Mouse (Mus musculus) E14TG2a.4 (cell line): ENCODE measurements around the gene Selenbp2.
"Not testable (repeated sequence)": the region's sequence is repeated elsewhere in the genome, so short reads cannot be mapped to it uniquely, and the experiment has no call there.

ENCODE experiments used
- CTCF ChIP-seq: conservative IDR thresholded peaks from 2 replicates; pipeline ENCODE4 v1.5.1; 2014; ENCODE audit warnings: low read length
- NANOG ChIP-seq: IDR thresholded peaks from 2 replicates; pipeline ENCODE4 v1.6.1; 2014; ENCODE audit warnings: borderline replicate concordance, low read length, mixed read lengths
- POU5F1 ChIP-seq: IDR thresholded peaks from 2 replicates; pipeline ENCODE4 v1.6.1; 2014; ENCODE audit warnings: low read length, borderline replicate concordance

- TF ChIP-seq CTCF, NANOG, POU5F1: not testable (repeated sequence)
Measured at GRCm38 (mm10) chr3:94696257-94696656, 2.9 kb downstream of the Selenbp2 start.
